Mouse (Mus musculus): ENCODE measurements around the gene Tbc1d30. TPM values are rescaled to one million over a fixed set of nuclear protein-coding genes. Genes with fewer than 3 reads are reported as not detected.
"Not testable (repeated sequence)": the region's sequence is repeated elsewhere in the genome, so short reads cannot be mapped to it uniquely, and the experiment has no call there.

Gene Tbc1d30
- polyA plus RNA-seq, 3 experiments from 2014 or later: 3.3 to 7.0 (median 3.5) TPM

GRCm38 (mm10) chr10:121364801-121365564 is 13.9 kb upstream of the Tbc1d30 start, which contains the start of gene Gns:
Gns (plus strand) TSS chr10:121365090.
- ATAC-seq: peak; percentile 77

- ATAC-seq: no peak
Measured at GRCm38 (mm10) chr10:121364306-121364705, 13.2 kb upstream of the Tbc1d30 start.

- ATAC-seq: no peak
Measured at GRCm38 (mm10) chr10:121363201-121363600, 12.1 kb upstream of the Tbc1d30 start.

- no peak for ATAC-seq
Measured at GRCm38 (mm10) chr10:121360358-121360757, 9.3 kb upstream of the Tbc1d30 start.

DNA sequence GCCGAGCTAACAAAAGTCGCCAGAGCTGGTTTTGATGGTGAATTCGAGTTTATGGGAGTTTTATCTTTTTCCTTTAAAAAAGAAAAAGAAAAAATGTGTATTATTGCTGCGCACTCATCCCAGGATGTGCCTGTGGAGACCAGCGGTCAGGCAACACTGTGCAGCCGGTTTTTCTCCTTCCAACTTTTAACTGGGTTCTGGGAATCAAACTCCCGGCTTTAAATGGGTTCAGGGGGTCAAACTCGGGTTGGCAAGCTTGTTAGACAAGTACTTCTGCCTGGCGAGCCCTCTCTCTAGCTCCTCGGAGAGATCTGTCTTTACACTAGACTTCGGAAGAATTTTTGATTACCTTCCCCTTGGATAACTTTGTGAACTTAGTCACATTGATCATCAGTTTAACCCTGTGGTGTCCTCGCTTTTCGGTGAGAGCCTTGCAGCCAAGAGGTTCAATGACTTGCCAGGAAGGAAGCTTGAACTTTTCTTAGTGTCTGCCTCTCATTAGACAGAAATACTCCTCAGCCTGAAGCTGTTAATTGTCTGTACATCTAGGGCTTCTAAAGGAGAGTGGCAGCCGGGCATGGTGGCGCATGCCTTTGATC is 713 bp upstream of the Tbc1d30 start:
- no peak for ATAC-seq

DNA sequence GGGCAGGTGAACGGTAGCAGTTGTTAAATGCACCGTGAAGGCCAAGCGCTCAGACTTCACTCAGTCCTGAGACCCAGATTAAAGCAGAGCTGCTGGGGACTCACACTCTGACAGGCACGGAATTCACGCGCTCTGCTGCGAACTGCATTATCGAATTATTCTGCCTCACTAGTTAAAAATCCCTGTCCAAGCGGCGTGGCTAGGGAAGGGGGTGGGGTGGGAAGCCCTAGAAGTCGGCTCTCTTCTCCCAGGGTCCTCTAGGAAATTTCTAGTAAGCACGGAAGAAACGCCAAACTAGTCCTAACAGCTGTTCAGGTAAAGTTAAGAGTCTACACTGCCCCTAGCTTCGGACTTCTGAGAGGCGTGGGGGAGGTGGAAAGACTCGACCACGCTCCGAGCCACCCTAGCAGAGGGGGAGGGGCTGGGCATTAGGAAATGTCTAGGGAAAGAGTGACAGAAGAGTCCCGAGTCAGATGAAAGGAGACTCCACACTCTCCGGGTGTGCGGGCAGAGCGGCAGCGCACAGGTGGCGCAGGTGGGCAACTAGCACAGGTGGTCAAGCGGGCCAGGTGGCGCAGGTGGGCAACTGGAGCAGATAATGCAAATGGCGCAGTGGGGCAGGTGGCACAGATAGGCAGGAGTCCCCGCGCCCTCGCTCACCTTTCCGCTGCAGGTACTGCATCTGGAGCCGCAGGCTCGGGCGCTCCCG is 567 bp downstream of the Tbc1d30 start:
- peak; percentile 28 for ATAC-seq

- no peak for ATAC-seq
Measured at GRCm38 (mm10) chr10:121349244-121349643, 1.8 kb downstream of the Tbc1d30 start.

- no peak for ATAC-seq
Measured at GRCm38 (mm10) chr10:121343867-121344266, 7.2 kb downstream of the Tbc1d30 start.

- no peak for ATAC-seq
Measured at GRCm38 (mm10) chr10:121342260-121342659, 8.8 kb downstream of the Tbc1d30 start.

DNA sequence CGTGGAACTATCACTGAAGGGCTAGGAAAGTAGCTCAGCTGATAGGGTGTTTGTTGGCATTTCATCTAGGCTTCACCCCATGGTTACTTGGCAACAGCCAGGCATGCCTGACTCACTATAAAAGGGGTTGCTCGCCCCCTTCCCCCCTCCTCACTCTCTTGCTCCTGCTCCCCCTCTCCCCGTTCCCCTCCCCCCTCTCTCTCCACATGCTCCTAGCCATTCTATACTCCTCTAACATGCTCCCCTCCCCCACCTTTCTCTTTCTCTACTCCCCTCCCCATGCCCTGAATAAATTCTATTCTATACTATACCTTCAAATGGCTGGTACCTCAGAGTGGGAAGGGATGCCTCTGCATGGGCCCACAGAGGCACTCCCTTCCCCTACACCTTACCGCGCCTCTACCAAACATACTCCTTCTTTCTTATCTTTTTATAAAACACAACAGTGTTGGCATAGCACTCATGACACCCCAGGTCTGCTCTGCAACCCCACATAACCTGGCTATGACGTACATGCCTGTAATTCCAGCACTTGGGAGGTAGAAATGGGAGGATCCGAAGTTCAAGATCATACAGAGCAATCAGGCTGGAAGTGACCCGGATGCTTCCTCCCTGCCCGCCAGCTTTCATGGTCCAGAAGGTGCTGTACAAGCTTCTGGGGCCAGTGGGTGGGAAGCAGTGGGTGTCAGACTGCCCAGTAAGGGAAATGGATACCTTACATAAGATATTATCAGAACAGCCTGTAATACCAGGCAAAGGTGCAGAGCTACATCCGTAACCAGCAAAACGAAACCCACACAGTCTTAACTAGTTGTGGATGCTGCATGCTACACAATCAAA is 10.1 kb downstream of the Tbc1d30 start:
- no peak for ATAC-seq

DNA sequence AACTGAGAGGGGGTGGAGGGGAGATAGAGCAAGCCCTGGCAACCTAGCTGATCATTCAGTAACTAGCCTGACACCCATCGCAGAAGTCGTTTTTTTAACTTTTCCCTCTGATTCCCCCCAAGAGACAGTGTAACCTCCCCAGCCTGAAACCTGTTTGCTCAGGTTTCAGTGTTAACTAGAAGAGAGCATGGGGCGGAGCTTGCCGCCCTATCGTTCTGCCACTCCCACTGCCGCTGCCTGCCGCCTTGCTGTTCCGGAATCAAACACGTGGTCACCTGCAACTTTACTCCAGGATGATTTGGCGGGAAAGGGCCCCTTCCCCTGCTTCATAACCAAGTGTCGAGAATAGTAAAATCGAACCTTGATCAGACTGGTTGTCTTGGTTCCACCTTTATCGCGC is 14.5 kb downstream of the Tbc1d30 start:
- not testable (repeated sequence) for ATAC-seq

DNA sequence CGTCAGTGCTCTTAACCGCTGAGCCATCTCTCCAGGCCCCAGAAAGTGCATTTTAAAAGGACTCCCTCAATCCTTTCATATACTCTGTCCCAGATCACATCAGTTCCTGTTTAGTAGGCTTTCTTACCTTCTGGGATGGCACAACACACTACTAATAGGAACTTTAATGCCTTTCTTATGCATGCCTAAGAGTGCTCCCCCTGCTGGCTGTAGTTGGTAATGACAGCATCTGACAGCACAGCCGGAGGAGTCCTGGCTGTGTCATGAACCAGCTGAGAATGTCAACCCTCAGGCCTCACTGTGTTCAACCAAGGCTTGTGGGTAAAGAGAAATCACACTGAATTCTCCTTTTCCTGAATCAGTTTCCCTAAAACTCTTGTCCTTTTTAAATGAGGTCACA is 16.5 kb downstream of the Tbc1d30 start:
- peak; percentile 74 for ATAC-seq

GRCm38 (mm10) chr10:121330940-121331339 is 20.1 kb downstream of the Tbc1d30 start:
- ATAC-seq: peak; percentile 81

- ATAC-seq: no peak
Measured at GRCm38 (mm10) chr10:121329586-121329985, 21.5 kb downstream of the Tbc1d30 start.

GRCm38 (mm10) chr10:121326167-121326566 is 24.9 kb downstream of the Tbc1d30 start:
- no peak for ATAC-seq

DNA sequence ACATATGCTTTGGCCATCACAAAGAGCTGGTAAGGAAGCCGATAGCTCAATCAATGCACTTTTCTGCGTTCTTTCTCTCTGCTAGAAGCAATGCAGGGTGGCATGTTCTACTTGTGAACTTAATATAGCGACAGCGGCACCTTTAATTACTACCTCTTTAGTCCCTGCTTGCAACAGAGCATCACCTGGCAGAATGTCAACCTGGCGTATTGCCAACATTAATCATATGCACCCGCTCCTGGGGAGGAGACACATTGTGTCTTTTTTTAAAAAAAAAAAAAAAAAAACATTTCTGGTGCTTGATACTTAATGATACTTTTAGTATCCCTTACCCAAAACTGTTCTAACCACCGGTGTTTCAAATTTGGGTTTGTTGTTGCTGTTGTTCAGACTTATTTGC is 27.6 kb downstream of the Tbc1d30 start:
- no peak for ATAC-seq

DNA sequence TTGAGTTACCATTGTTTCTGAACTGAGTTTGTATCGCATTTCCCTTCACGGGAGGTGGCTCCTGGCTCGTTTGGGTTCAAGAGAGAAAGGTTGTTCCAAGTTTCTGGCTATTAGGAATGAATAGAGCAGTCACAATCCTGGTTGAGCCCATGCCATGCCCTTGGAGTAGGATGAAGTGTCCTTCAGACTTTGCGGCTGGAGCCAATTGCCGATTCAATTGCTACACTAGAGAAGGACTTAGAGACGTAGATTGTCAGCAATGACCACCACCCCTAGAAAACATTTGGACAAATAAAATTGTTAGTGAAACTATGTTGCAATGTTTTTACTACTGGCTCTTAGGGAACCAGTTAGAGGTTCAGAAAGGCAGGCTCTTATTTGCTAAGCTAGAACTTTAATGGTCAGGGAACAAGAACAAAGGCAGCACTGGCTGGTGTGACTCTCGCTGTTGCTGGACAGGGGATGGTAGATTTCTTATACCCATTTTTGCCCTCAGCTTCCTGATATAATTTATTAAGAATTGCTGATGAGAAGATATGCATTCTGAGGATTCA is 32.6 kb downstream of the Tbc1d30 start:
- no peak for ATAC-seq

DNA sequence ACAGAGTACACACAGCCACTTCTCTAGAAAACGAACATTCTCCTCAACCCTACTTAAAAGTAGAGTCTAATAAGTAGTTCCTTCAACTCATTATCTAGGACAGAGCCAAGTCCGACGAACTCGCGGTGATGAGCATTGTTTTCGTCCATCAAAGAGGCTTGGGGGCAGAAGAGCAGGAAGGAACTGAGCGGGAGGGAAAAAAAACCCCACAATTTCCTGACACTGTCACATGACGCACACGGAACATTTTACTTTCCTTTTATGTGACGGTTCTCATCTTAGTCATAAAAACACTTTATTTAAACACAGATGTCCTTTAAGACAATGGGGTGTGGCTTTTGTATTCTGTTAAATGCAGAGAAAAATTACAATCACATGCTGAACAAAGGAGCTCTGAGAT is 34.7 kb downstream of the Tbc1d30 start:
- ATAC-seq: peak; percentile 89

- peak; percentile 38 for ATAC-seq
Measured at GRCm38 (mm10) chr10:121315321-121316283, 35.5 kb downstream of the Tbc1d30 start.

GRCm38 (mm10) chr10:121314186-121314585 is 36.9 kb downstream of the Tbc1d30 start:
- no peak for ATAC-seq

GRCm38 (mm10) chr10:121313049-121313448 is 38.0 kb downstream of the Tbc1d30 start:
- no peak for ATAC-seq

Measured in inflammation-experienced regulatory T-cells, adult 6 months (primary cell).